Mouse (Mus musculus): ENCODE measurements at regions not wholly inside any gene's neighbourhood (a gene's known extent, or its start where the extent isn't known, plus 50 kb on each side); places are given as distances from the start of the nearest gene placed in this dataset.
"Not testable (repeated sequence)": the region's sequence is repeated elsewhere in the genome, so short reads cannot be mapped to it uniquely, and the experiment has no call there.

DNA sequence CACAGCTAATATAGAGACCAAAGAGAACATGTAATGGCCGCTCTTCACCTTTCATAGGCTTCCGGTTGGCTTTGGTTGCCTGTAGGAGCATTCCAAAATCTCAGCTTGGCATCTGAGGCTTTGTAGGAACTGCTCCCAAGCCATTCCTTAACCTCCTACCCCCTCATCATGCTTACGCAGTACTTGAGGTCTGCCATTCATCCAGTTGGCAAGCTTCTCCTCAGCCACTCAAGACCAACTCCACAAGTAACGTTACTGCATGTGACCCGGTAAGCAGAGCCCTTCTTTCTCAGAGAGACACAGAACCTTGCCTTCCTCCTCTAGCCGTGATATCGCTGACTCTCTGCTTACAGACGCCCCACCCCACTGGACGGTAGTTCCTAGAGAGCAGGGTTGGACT lies 94.6 kb upstream of the Ttc29 start:
- no peak for DNase-seq (ENCODE audit: low spot score, missing footprints)
- H3K9ac ChIP-seq (ENCODE audit: low read length) = no peak overlapping the region
- no peak overlapping the region for H3K4me3 ChIP-seq (ENCODE audit: low read depth, low read length)
- H3K9me3 ChIP-seq (ENCODE audit: control insufficient read depth, low read length) = no peaks in the 10 kb centered on the region
- H3K4me1 ChIP-seq (ENCODE audit: control insufficient read depth, insufficient read depth, low read length) = no peaks in the 10 kb centered on the region
- H3K27me3 ChIP-seq (ENCODE audit: control insufficient read depth, insufficient read depth, low read length) = no peaks in the 10 kb centered on the region
- H3K36me3 ChIP-seq (ENCODE audit: control insufficient read depth, insufficient read depth, low read length) = no peaks in the 10 kb centered on the region
- H3K4me2 ChIP-seq = no peak overlapping the region
- WGBS = 96% methylated on average over 9 of the region's 9 CpGs
- no peak overlapping the region for H3K27ac ChIP-seq (ENCODE audit: low read depth, low read length)
- ATAC-seq (ENCODE audit: low FRiP score) = no peak

DNA sequence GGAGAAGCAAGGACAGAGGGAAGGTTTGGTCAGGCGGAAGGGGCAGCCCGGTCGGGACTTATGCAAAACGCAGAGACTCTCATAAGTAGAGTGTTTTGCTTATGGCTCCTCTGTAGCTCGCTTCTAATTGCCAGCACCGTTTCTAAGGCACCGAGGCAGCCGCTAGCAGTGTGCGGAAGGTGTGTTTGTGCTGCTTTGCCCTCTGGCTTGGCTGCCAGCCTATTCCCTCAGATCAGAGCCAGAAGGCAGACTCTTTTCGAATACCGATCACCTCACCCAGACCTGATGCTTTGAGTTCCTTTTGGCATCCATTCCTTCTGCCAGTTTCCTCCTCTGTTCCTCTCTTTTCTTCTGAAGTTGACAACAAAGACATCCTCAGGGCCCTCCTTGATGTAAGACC lies 93.4 kb upstream of the Ttc29 start:
- Histone ChIP-seq H3K4me2 (no peak overlapping the region), H3K4me3 (ENCODE audit: low read depth, low read length) (no peak overlapping the region), H3K4me1 (ENCODE audit: control insufficient read depth, insufficient read depth, low read length) (no peaks in the 10 kb centered on the region), H3K9me3 (ENCODE audit: control insufficient read depth, low read length) (no peaks in the 10 kb centered on the region), H3K36me3 (ENCODE audit: control insufficient read depth, insufficient read depth, low read length) (no peaks in the 10 kb centered on the region), H3K9ac (ENCODE audit: low read length) (no peak overlapping the region), H3K27ac (ENCODE audit: low read depth, low read length) (no peak overlapping the region), H3K27me3 (ENCODE audit: control insufficient read depth, insufficient read depth, low read length) (no peaks in the 10 kb centered on the region)
- 69% methylated on average over 11 of the region's 11 CpGs for WGBS
- no peak for ATAC-seq (ENCODE audit: low FRiP score)
- DNase-seq (ENCODE audit: low spot score, missing footprints) = no peak

DNA sequence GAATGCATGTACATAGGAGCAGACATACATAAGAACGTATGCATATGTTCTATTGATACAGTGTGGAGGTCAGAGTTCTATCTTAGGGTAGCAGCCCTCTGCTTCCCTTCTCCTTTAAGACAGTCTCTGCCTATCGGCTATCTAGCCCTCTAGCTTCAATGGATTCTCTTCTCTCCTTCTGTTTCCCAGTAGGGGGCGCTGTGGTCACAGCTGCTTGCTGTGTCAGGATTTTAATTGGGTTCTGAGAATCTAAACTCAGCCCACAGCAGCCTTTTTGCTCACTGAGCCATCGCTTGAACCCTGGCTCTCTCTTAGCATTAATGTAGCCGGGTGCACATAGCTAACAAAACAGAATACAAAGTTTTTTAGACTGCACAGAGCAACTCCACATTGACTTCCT lies 88.8 kb upstream of the Ttc29 start:
- Histone ChIP-seq H3K4me3 (ENCODE audit: low read depth, low read length) (no peak overlapping the region), H3K27ac (ENCODE audit: low read depth, low read length) (no peak overlapping the region), H3K27me3 (ENCODE audit: control insufficient read depth, insufficient read depth, low read length) (no peaks in the 10 kb centered on the region), H3K9me3 (ENCODE audit: control insufficient read depth, low read length) (no peaks in the 10 kb centered on the region), H3K36me3 (ENCODE audit: control insufficient read depth, insufficient read depth, low read length) (no peaks in the 10 kb centered on the region), H3K9ac (ENCODE audit: low read length) (no peak overlapping the region), H3K4me2 (no peak overlapping the region), H3K4me1 (ENCODE audit: control insufficient read depth, insufficient read depth, low read length) (no peaks in the 10 kb centered on the region)
- WGBS = 59% methylated on average over 5 of the region's 5 CpGs
- DNase-seq (ENCODE audit: low spot score, missing footprints) = no peak
- ATAC-seq (ENCODE audit: low FRiP score) = no peak

DNA sequence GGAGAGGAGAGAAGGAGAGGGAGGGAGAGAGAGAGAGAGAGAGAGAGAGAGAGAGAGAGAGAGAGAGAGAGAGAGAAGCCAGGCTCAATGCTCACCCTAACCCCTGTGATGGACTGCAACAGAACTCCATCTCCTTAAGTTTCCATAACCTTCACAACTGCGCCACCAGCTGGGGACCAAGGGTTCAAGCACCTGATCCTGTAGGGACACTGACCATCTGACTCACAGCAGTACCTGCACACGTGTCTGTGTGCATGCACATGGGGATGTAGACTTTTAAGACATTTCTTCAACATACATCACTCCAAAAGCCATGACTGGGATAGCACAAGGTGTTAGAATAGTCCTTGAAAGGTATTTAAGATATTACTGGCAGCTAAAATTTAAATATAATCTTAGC lies 85.2 kb upstream of the Ttc29 start:
- 22% methylated on average over 2 of the region's 2 CpGs for WGBS
- H3K36me3 ChIP-seq (ENCODE audit: control insufficient read depth, insufficient read depth, low read length) = no peaks in the 10 kb centered on the region
- H3K4me3 ChIP-seq (ENCODE audit: low read depth, low read length) = no peak overlapping the region
- DNase-seq (ENCODE audit: low spot score, missing footprints) = no peak
- H3K27ac ChIP-seq (ENCODE audit: low read depth, low read length) = no peak overlapping the region
- H3K4me1 ChIP-seq (ENCODE audit: control insufficient read depth, insufficient read depth, low read length) = no peaks in the 10 kb centered on the region
- H3K9ac ChIP-seq (ENCODE audit: low read length) = no peak overlapping the region
- H3K4me2 ChIP-seq = no peak overlapping the region
- no peaks in the 10 kb centered on the region for H3K9me3 ChIP-seq (ENCODE audit: control insufficient read depth, low read length)
- H3K27me3 ChIP-seq (ENCODE audit: control insufficient read depth, insufficient read depth, low read length) = no peaks in the 10 kb centered on the region
- ATAC-seq (ENCODE audit: low FRiP score) = peak; percentile 42; the same call in 1 of the 2 replicates

DNA sequence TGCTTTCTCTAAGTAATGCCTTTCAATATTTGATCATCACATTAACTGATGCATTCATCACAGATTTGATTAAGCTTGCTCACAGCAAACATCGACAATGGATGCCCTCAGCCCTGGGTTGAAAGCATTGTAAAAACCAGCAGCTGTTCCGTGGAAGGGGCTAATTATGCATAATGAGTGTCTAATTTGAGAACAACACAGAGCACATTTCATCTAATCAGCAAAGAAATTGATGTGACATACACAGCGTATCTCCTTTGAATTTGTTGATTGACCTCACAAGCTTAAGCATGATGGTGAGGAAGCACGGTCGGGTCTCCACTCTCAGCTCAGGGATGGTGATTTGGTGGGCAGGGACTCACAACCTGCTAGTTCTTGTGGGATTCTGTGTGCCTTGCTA lies 84.0 kb upstream of the Ttc29 start:
- Histone ChIP-seq H3K27me3 (ENCODE audit: control insufficient read depth, insufficient read depth, low read length) (no peaks in the 10 kb centered on the region), H3K9me3 (ENCODE audit: control insufficient read depth, low read length) (no peaks in the 10 kb centered on the region), H3K9ac (ENCODE audit: low read length) (no peak overlapping the region), H3K36me3 (ENCODE audit: control insufficient read depth, insufficient read depth, low read length) (no peaks in the 10 kb centered on the region), H3K4me3 (ENCODE audit: low read depth, low read length) (no peak overlapping the region), H3K27ac (ENCODE audit: low read depth, low read length) (no peak overlapping the region), H3K4me2 (no peak overlapping the region), H3K4me1 (ENCODE audit: control insufficient read depth, insufficient read depth, low read length) (no peaks in the 10 kb centered on the region)
- ATAC-seq (ENCODE audit: low FRiP score) (no peak), DNase-seq (ENCODE audit: low spot score, missing footprints) (no peak)
- WGBS = 71% methylated on average over 5 of the region's 5 CpGs

DNA sequence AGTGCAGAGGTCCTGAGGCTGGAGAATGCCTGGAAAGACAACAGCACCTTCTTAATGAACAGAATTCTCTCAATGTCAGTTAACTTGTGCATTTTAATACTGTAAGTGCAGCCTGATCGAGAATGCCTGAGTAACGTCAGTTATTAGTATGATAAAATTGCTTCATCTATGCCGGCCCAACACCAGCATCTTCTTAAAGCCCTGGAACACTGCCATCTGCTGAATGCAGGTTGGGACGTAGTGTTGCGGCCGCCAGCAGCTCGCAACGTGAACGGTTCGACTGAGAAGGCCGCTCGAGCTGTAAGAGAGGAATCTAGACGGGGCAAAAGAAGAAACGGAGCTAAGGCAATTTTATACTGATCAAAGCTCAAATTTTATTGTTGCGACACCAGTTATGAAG lies 73.6 kb upstream of the Ttc29 start:
- not testable (repeated sequence) for H3K4me2 ChIP-seq; H3K9me3 ChIP-seq (ENCODE audit: control insufficient read depth, low read length)

DNA sequence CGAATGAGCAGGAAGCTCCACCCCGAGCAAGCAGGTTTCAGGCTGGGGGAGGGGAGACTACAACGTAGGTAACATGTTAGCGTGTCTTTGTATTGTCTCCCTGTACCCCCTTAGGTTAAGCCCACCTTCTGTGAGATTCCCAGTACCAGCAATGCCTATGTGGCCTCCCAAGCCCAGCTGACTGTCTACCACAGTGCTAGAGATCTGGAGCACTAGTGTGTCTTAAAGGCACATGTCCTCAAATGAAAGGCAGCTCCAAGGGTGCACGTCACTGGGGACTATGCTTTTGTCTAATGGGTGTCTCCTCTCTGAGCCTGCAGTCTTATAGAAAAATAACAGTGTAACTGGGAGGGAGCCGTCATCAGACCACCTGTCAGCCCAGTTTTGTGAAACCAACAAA lies 65.9 kb upstream of the Ttc29 start:
- ATAC-seq (ENCODE audit: low FRiP score) = 0 out of 2 replicates have a peak, but pooled peaks have one; percentile 19
- no peaks in the 10 kb centered on the region for H3K27me3 ChIP-seq (ENCODE audit: control insufficient read depth, insufficient read depth, low read length)
- no peaks in the 10 kb centered on the region for H3K4me1 ChIP-seq (ENCODE audit: control insufficient read depth, insufficient read depth, low read length)
- H3K36me3 ChIP-seq (ENCODE audit: control insufficient read depth, insufficient read depth, low read length) = no peaks in the 10 kb centered on the region
- no peak overlapping the region for H3K9ac ChIP-seq (ENCODE audit: low read length)
- WGBS = 71% methylated on average over 6 of the region's 6 CpGs
- no peak overlapping the region for H3K27ac ChIP-seq (ENCODE audit: low read depth, low read length)
- no peak overlapping the region for H3K4me2 ChIP-seq
- no peak overlapping the region for H3K4me3 ChIP-seq (ENCODE audit: low read depth, low read length)
- no peaks in the 10 kb centered on the region for H3K9me3 ChIP-seq (ENCODE audit: control insufficient read depth, low read length)
- no peak for DNase-seq (ENCODE audit: low spot score, missing footprints)

More for the DNA sequence above, 73.6 kb upstream of the Ttc29 start:
- not testable (repeated sequence) for H3K36me3 ChIP-seq (ENCODE audit: control insufficient read depth, insufficient read depth, low read length); H3K27ac ChIP-seq (ENCODE audit: low read depth, low read length); ATAC-seq (ENCODE audit: low FRiP score); DNase-seq (ENCODE audit: low spot score, missing footprints); H3K4me3 ChIP-seq (ENCODE audit: low read depth, low read length); H3K9ac ChIP-seq (ENCODE audit: low read length); H3K4me1 ChIP-seq (ENCODE audit: control insufficient read depth, insufficient read depth, low read length); H3K27me3 ChIP-seq (ENCODE audit: control insufficient read depth, insufficient read depth, low read length)
- WGBS = 45% methylated on average over 12 of the region's 15 CpGs

DNA sequence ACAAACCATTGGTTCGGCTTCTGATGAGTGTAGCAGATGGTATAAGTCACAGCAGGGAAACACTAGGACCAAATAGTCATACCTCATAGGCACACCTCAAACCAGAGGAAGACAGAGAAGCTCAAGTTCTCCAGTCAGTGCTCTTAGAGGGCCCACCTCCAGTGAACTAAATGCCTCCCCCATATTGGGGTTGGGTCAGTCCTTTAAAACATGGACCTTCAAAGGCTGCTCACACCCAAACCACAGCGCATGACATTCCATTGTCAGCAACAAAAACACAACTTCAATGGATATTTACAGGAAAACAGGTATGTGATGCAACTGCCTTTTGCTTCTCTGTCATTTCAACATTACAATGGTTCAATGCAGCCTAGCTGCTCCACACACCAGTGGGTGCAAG lies 65.1 kb upstream of the Ttc29 start:
- 86% methylated on average over 2 of the region's 2 CpGs for WGBS
- H3K36me3 ChIP-seq (ENCODE audit: control insufficient read depth, insufficient read depth, low read length) = no peaks in the 10 kb centered on the region

DNA sequence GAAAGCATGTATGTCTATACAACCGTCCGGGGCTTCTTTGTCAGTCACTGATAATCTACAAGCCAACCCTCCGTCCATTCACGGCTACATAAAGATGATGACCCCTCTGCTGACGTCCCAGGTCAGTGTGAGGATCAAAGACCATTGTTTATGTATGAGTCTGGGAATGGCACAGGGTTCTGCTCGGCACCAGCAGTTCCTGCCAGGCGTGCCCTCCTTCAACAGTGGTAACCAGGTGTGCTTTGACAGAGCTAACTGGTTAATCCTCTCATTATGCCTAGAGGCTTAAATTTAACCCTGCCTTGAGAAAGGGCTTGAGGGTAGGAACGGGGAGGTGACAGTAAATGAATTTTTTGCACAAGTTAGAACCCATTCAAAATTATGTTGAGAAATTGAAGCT lies 58.2 kb upstream of the Ttc29 start:
- no peak overlapping the region for H3K4me2 ChIP-seq
- H3K9me3 ChIP-seq (ENCODE audit: control insufficient read depth, low read length) = no peaks in the 10 kb centered on the region
- H3K4me1 ChIP-seq (ENCODE audit: control insufficient read depth, insufficient read depth, low read length) = no peaks in the 10 kb centered on the region; the same call in 1 of the 2 replicates
- ATAC-seq (ENCODE audit: low FRiP score) = no peak
- H3K9ac ChIP-seq (ENCODE audit: low read length) = no peak overlapping the region
- DNase-seq (ENCODE audit: low spot score, missing footprints) = peak; percentile 67
- no peaks in the 10 kb centered on the region for H3K27me3 ChIP-seq (ENCODE audit: control insufficient read depth, insufficient read depth, low read length)
- H3K4me3 ChIP-seq (ENCODE audit: low read depth, low read length) = no peak overlapping the region
- WGBS = 35% methylated on average over 8 of the region's 8 CpGs
- no peaks in the 10 kb centered on the region for H3K36me3 ChIP-seq (ENCODE audit: control insufficient read depth, insufficient read depth, low read length)
- no peak overlapping the region for H3K27ac ChIP-seq (ENCODE audit: low read depth, low read length)

More for the DNA sequence above, 65.1 kb upstream of the Ttc29 start:
- no peaks in the 10 kb centered on the region for H3K9me3 ChIP-seq (ENCODE audit: control insufficient read depth, low read length)
- no peak overlapping the region for H3K9ac ChIP-seq (ENCODE audit: low read length)
- H3K4me3 ChIP-seq (ENCODE audit: low read depth, low read length) = no peak overlapping the region
- no peaks in the 10 kb centered on the region for H3K27me3 ChIP-seq (ENCODE audit: control insufficient read depth, insufficient read depth, low read length)
- DNase-seq (ENCODE audit: low spot score, missing footprints) (no peak), ATAC-seq (ENCODE audit: low FRiP score) (no peak)
- H3K4me1 ChIP-seq (ENCODE audit: control insufficient read depth, insufficient read depth, low read length) = no peaks in the 10 kb centered on the region
- no peak overlapping the region for H3K4me2 ChIP-seq
- H3K27ac ChIP-seq (ENCODE audit: low read depth, low read length) = no peak overlapping the region

DNA sequence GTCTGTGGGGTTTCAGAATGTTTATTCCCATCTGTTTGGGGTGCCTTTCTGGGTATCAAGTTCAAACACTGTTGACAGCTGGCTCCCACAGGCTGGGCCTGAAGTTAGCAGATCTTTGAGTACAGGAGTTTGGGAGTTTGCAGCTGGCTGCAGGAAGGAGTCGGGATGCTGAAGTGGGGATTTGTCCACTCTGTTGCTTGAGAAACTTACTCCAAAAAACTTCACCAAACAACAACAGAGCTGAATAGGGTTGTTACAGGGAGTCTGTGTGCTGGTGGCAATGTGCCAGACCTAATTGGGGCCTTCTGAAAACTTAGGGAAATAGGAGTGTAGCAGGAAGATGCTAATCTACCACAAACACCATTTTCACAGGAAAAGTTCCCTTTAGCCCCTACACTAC lies 51.1 kb upstream of the Ttc29 start:
- no peak overlapping the region for H3K4me3 ChIP-seq (ENCODE audit: low read depth, low read length)
- ATAC-seq (ENCODE audit: low FRiP score) = no peak
- no peaks in the 10 kb centered on the region for H3K36me3 ChIP-seq (ENCODE audit: control insufficient read depth, insufficient read depth, low read length)
- no peaks in the 10 kb centered on the region for H3K27me3 ChIP-seq (ENCODE audit: control insufficient read depth, insufficient read depth, low read length)
- no peak for DNase-seq (ENCODE audit: low spot score, missing footprints)
- WGBS = 47% methylated on average over 1 of the region's 1 CpGs
- H3K9me3 ChIP-seq (ENCODE audit: control insufficient read depth, low read length) = no peaks in the 10 kb centered on the region
- H3K9ac ChIP-seq (ENCODE audit: low read length) = no peak overlapping the region
- H3K27ac ChIP-seq (ENCODE audit: low read depth, low read length) = no peak overlapping the region
- H3K4me1 ChIP-seq (ENCODE audit: control insufficient read depth, insufficient read depth, low read length) = no peaks in the 10 kb centered on the region
- no peak overlapping the region for H3K4me2 ChIP-seq

All from midbrain, embryonic 11.5 days (tissue).